Mouse (Mus musculus) kidney, postnatal 36 days (tissue): Measurements from ENCODE around the gene Bsnd.

ENCODE experiments used
- DNase-seq, 2 experiments: peaks; one replicate each; pipeline ENCODE4 v3.0.0; 2021 to 2022; ENCODE audit warnings: mixed read lengths in 2 of 2

Gene Bsnd

DNA sequence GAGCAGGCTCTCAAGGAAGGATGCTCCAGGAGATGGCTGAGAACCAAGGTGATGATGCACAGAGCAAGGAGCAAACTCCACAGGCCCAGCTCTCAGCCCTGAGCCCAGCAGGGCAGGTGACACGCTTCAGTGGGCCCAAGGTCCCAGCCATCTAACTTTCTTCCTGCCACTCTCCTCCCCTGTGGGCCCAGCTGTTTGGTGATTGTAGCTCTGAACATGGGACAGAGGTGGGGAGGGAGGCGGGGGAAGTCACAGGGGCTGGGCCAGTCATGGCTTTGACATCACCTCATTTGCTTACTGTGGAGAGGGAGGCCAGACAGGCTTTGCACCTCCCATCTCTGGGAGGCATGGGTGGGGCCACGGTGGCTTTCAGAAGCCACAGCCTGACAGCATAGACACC, at the start of gene Bsnd:
Gene Bsnd, minus strand, starts transcription at position 168 of the 400 bp plus-strand sequence.
- peak; percentile 76 to 78 for DNase-seq

- DNase-seq = peak in 1 of 2 experiments; percentile 62
Measured at GRCm38 (mm10) chr4:106541491-106541890, 49.4 kb upstream of the Bsnd start.

DNA sequence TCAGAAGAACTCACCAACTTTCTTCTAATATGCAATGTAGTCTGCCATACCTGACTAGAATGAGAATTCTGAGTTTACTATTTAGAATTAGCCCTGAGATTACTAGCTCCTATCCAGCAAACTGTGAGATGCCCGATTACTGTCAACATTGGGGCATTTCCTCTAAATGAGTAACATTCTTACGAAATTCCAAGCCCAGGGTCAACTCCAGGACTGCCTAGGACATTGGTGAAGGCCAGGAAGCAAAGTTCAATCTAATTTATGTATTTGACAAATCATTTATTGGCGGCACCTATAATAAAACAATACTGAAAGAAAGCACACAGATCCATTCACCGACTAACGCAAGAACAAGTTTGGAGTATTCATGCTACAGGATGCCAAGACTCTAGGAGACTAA, 47.7 kb upstream of the Bsnd start:
- no peak for DNase-seq

DNA sequence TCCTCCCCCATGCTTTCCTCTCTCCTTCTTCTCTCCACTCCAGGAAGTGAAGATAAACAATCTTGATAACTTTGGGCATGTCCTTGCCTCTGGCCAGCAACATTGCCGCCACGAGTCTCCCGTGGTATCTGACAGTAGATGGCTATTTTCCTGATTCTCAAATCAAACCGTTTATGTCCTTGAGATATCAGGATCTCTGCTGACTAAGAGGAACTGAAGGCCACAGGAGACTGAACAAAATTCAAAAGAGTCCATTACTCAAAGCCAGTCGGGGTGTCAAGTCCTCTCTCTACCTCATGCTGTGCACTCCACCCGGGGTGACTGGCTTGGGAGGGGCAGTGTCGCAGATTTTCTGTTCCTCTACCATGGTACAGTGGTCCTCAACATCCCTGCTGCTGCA, 42.2 kb upstream of the Bsnd start:
- DNase-seq = no peak

GRCm38 (mm10) chr4:106533421-106534080, 41.5 kb upstream of the Bsnd start:
- DNase-seq = peak; percentile 48 to 51

DNA sequence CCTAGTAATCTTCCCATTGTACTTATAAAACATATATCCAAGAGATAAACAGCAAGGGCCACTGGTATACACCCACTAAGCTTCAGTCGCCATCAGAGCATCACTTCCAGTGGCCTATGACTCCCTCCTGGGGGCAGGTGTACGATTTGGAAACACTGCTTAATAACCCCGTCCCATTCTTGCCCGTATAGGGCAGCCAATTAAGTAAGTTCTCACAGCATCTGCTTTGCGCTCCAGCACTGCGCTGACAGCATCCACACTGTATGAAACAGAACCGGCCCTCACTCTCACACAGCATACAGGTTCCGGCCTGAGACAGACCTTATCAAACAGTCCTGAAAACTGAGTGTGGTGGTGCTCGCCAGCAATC, 38.0 kb upstream of the Bsnd start:
- no peak for DNase-seq

DNA sequence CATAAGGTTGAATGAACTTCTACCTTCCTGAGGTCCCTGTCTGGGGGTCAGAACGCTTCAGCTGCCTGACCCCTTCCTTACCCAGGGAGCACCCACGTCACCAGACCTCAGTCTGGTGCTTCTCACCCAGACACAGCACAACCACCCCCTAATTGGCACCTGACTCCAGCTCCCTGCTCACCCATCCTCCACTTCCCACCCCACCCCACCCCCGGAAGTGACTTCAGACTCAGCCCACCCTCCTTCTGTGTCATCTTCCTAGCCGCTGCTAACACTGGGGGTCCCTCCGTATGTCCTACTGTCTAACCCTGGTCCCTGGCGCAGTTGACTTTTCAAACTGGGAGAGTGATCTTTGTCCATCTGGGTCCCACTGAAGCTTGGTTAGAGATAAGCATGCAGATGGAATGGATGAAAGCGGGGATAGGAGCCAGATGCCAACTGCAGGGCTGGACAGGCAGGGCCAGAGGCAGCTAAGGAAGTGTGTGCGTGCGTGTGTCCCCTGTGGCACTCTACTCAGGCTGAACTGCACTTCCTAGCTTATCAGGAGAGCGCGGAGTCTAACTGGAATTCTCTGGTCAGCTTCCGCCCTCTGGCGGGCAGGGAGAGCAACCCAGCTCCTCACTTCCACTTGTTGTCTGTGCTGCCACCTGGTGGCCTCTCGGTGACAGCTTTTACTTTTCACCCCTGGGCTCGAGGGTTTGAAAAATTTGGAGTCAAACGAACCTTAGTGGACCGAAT, 37.5 kb upstream of the Bsnd start:
- peak; percentile 88 to 96 for DNase-seq

GRCm38 (mm10) chr4:106527856-106528547, 35.9 kb upstream of the Bsnd start:
- peak in 1 of 2 experiments; percentile 62 for DNase-seq

GRCm38 (mm10) chr4:106525001-106525400, 32.9 kb upstream of the Bsnd start:
- no peak for DNase-seq

GRCm38 (mm10) chr4:106524131-106524530, 32.0 kb upstream of the Bsnd start:
- DNase-seq = no peak

DNA sequence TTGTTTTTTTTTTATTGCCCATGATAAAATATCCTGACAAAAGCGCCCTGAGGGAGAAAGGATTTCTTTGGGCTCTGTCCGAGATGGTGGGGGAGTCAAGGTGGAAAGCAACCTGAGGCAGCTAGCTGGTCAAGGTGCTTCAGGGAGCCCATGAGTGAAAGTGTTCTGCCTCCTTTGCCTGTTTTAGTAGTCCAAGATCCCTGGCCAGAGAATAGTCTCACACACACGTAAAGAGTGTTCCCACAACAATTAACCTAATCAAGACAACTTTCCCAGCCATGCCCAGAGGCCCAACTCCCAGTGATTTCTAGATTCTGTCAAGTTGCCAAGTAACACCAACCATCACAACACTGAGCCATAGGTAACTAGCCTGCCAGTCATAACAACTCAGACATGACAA, 30.5 kb upstream of the Bsnd start:
- no peak for DNase-seq

- DNase-seq = no peak
Measured at GRCm38 (mm10) chr4:106514606-106515005, 22.5 kb upstream of the Bsnd start.

GRCm38 (mm10) chr4:106509888-106510287, 17.8 kb upstream of the Bsnd start:
- DNase-seq = no peak

DNA sequence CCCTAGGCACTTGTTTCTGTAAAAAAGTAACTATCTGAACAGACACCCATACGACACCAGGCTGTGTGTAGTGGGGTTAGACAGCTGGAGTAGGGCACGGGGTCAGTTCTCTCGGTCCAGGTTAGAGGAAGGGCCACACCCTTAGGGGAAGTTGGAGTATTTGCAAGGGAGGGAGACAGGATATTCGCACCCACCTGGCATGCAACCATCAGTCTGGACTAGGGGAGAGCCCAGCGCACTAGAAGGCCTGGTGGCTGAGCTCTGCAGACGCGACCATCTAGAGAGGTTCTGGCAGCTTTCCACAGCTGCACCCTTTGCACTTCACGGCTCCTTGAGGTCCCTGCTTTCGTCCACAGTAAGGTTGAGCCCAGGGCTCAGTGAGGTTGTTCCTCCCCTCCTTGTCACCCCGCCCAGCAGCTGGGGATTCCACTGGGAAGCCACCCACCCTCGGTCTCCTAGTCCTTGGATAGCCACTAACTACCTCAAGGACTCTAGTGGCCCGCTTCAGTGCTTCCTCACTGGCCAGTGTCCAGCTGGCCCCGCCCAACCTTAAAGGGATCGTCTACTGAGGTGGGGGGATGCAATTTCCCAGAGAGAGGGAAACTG, 13.5 kb upstream of the Bsnd start:
- peak; percentile 40 to 69 for DNase-seq

DNA sequence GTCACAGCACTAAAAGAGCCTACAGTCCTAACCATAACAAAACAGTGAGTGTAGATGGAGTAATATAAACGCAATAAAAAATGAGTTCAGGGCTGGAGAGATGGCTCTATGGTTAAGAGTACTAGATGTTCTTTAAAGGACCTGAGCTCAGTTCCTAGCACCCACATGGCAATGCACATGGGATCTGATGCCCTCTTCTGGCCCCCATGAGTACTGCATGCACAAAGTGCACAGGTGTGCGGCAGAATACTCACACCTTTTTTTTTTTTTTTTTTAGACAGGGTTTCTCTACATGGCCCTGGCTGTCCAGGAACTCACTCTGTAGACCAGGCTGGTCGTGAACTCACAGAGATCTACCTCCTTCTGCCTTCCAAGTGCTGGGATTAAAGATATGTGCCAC, 11.5 kb upstream of the Bsnd start:
- DNase-seq = no peak

DNA sequence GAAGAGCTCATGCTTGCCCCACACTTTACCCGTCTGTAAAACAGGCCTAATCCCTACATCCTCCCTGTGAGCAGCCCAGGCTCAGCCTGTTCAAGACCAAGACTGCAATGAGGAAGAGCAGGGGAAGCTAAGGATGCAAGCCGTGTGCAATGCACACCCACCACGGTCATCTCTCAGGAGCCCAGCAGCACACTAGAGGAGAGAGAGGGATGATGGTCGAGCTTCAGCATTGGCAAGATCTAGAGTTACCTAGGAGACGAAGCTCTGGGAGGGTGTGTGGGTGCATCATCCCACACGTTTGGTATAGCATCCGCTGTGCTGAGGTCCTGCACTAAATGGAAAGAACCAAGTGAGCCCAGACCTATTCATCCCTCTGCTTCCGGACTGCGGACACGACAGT, 8.0 kb upstream of the Bsnd start:
- DNase-seq = no peak

DNA sequence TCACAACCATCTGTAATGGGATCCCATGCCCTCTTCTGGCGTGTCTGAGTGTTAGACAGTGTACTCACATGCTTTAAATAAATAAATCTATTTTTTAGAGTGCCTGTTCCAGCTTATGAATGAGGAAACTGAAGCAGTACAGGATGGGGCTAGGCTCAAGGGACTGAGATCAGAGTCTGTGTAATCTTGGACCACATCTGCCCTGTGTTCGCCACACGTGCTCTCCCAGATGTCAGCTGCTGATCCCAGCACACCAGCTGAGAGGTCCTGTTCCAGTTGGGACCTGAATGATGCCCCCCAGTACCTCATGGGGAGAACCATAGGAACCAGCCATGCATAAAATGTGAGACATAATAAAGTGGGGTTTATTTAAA, 6.4 kb upstream of the Bsnd start:
- no peak for DNase-seq

- DNase-seq = no peak
Measured at GRCm38 (mm10) chr4:106497776-106498470, 5.8 kb upstream of the Bsnd start.

- DNase-seq = peak; percentile 51 to 60
Measured at GRCm38 (mm10) chr4:106496833-106497232, 4.8 kb upstream of the Bsnd start.

GRCm38 (mm10) chr4:106493639-106494038, 1.6 kb upstream of the Bsnd start:
- DNase-seq = peak in 1 of 2 experiments; percentile 71

- DNase-seq = peak; percentile 46 to 63
Measured at GRCm38 (mm10) chr4:106490620-106491019, 1.5 kb downstream of the Bsnd start.

DNA sequence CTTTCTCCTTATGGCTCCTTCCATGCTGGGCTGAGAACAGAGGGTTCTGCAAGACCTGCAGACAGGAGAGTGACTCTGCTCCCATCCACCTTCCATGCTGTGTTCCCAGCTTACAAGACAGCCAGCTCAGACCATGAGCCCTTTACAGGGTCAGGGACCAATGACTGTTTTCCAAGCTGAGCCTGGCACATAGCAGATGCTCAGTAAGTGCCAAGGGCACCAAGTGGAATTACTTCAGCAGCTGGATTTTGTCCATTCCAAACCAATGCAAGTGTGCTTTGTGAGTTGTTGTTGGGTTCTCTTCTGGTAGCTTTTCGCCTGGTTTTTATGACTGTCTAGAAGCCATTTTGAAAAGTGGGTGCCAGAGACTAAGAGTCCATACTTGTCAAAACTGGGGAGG, 8.3 kb downstream of the Bsnd start:
- DNase-seq = no peak

DNA sequence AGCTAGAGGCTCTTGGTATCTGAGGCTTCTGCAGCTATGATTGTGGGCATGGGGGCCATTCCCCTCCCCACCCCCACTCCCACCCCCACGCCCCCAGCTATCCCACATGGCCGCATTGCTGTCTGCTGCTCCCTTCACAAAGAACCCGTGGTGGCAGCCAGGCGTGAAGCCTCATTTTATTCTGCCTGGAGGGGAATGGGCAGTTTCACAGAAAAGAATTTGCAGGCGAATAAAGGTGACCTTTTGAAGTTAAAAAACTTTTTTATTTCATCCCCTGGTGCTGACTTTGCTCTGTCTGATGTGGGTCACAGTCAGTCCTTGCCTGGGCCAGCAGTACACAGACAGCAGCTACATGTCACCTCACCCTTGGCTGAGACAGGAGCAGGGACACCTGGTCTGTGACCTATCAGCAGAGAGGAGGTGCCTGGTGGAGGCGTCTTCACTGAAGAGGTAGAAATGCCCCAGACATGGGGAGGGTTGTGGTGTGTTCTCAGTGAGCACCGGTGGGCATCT, 8.8 kb downstream of the Bsnd start:
- DNase-seq = peak; percentile 34 to 40
